Mouse (Mus musculus) B cell, adult 2 months (primary cell): Measurements from ENCODE around the gene Arhgef15.
"Not testable (repeated sequence)": the region's sequence is repeated elsewhere in the genome, so short reads cannot be mapped to it uniquely, and the experiment has no call there.

Experiments used
- DNase-seq, 2 experiments: peaks; one replicate each; pipeline ENCODE4 v3.0.0; 2022

The Arhgef15 gene

GRCm38 (mm10) chr11:68963405-68963804 is 6.1 kb upstream of the Arhgef15 start:
- DNase-seq = no peak

- not testable (repeated sequence) for DNase-seq
These were observed 4.9 kb upstream of the Arhgef15 start for GRCm38 (mm10) chr11:68962159-68962558.

- no peak for DNase-seq
These were observed 4.3 kb upstream of the Arhgef15 start for GRCm38 (mm10) chr11:68961596-68961995.

- DNase-seq = no peak
These were observed 691 bp upstream of the Arhgef15 start for GRCm38 (mm10) chr11:68957971-68958370.

- DNase-seq = no peak
These were observed 583 bp downstream of the Arhgef15 start for GRCm38 (mm10) chr11:68956697-68957096.

- no peak for DNase-seq
These were observed 1.2 kb downstream of the Arhgef15 start for GRCm38 (mm10) chr11:68956107-68956506.

GRCm38 (mm10) chr11:68955473-68955872 is 1.8 kb downstream of the Arhgef15 start:
- DNase-seq = no peak

- no peak for DNase-seq
These were observed 2.9 kb downstream of the Arhgef15 start for GRCm38 (mm10) chr11:68954408-68954807.

GRCm38 (mm10) chr11:68953903-68954302 is 3.4 kb downstream of the Arhgef15 start:
- no peak for DNase-seq

- DNase-seq = no peak
These were observed 9.7 kb downstream of the Arhgef15 start for GRCm38 (mm10) chr11:68947542-68947993.

GRCm38 (mm10) chr11:68946806-68947440 is 10.4 kb downstream of the Arhgef15 start:
- no peak for DNase-seq

GRCm38 (mm10) chr11:68946001-68946400 is 11.3 kb downstream of the Arhgef15 start:
- DNase-seq = no peak

GRCm38 (mm10) chr11:68945245-68945644 is 12.0 kb downstream of the Arhgef15 start:
- DNase-seq = no peak

GRCm38 (mm10) chr11:68942731-68943130 is 14.5 kb downstream of the Arhgef15 start:
- DNase-seq = no peak

GRCm38 (mm10) chr11:68940516-68940915 is 16.8 kb downstream of the Arhgef15 start:
- no peak for DNase-seq

GRCm38 (mm10) chr11:68939451-68940304 is 17.6 kb downstream of the Arhgef15 start:
- peak; percentile 80 to 83 for DNase-seq

GRCm38 (mm10) chr11:68936951-68937350 is 20.3 kb downstream of the Arhgef15 start:
- not testable (repeated sequence) for DNase-seq

- DNase-seq = no peak
These were observed 23.3 kb downstream of the Arhgef15 start for GRCm38 (mm10) chr11:68933885-68934507.

- DNase-seq = no peak
These were observed 27.3 kb downstream of the Arhgef15 start for GRCm38 (mm10) chr11:68929947-68930346.

GRCm38 (mm10) chr11:68926981-68927380 is 30.3 kb downstream of the Arhgef15 start, which contains the start of gene Odf4:
TSS of gene Odf4 (minus strand) at chr11:68927081.
- no peak for DNase-seq

- DNase-seq = no peak
These were observed 32.5 kb downstream of the Arhgef15 start for GRCm38 (mm10) chr11:68924749-68925148.

- DNase-seq = no peak
These were observed 34.1 kb downstream of the Arhgef15 start for GRCm38 (mm10) chr11:68923191-68923590.

- no peak for DNase-seq
These were observed 42.7 kb downstream of the Arhgef15 start for GRCm38 (mm10) chr11:68914566-68914965.
